Mouse (Mus musculus) liver, embryonic 12.5 days (tissue): ENCODE measurements around the gene Map4. TPM values are rescaled to one million over a fixed set of nuclear protein-coding genes. Genes with fewer than 3 reads are reported as not detected.

Experiments used
- ATAC-seq: fragments of 200-750 bp; cut with Nextera tagmentation; 2 replicates; pipeline ENCODE4 v1.8.0; 2017; ENCODE audit warnings: moderate number of reproducible peaks, mild to moderate bottlenecking, moderate library complexity
- H3K27ac ChIP-seq: fragments of 300-500 bp; sonication (generic); 2 replicates; pipeline ENCODE4 v1.5.1; 2016; ENCODE audit warnings: mild to moderate bottlenecking
- H3K27me3 ChIP-seq: fragments of 300-500 bp; sonication (generic); replicated peaks from 2 replicates; pipeline ENCODE4 v1.6.1; 2016; ENCODE audit warnings: mild to moderate bottlenecking, moderate library complexity
- H3K36me3 ChIP-seq: fragments of 300-500 bp; sonication (generic); 2 replicates; pipeline ENCODE4 v1.6.1; 2016; ENCODE audit warnings: mild to moderate bottlenecking, moderate library complexity
- H3K4me1 ChIP-seq: fragments of 300-500 bp; sonication (generic); 2 replicates; pipeline ENCODE4 v1.6.1; 2016
- H3K4me2 ChIP-seq: fragments of 300-500 bp; sonication (generic); 2 replicates; pipeline ENCODE4 v1.6.1; 2016; ENCODE audit warnings: mild to moderate bottlenecking, moderate library complexity
- H3K4me3 ChIP-seq: fragments of 300-500 bp; sonication (generic); 2 replicates; pipeline ENCODE4 v1.5.1; 2016; ENCODE audit warnings: mild to moderate bottlenecking, moderate library complexity
- H3K9ac ChIP-seq: fragments of 300-500 bp; sonication (generic); 2 replicates; pipeline ENCODE4 v1.6.1; 2016; ENCODE audit warnings: mild to moderate bottlenecking, moderate library complexity
- H3K9me3 ChIP-seq: fragments of 300-500 bp; sonication (generic); replicated peaks from 2 replicates; pipeline ENCODE4 v1.6.1; 2016; ENCODE audit warnings: mild to moderate bottlenecking, moderate library complexity
- WGBS: fragments of 180-500 bp; shearing (Covaris S2); methylation state at CpG from one replicate; pipeline ENCODE4 v1.1.7; 2016; ENCODE audit not compliant: insufficient replicate concordance; 5-methylcytosine and 5-hydroxymethylcytosine counted together
- polyA plus RNA-seq: library from polyadenylated mRNA; unstranded; fragments of >200 nt; fragmentation: Nextera tagmentation; extraction: Ambion mirVana; gene quantifications from 2 replicates; pipeline ENCODE4 v1.2.1, GENCODE M21; 2016

Gene Map4
- polyA plus RNA-seq, 1 experiment from 2014 or later = 19.1 TPM

GRCm38 (mm10) chr9:110081066-110081465, 149.8 kb downstream of the Map4 start:
- no peaks in the 10 kb centered on the region for H3K4me1 ChIP-seq
- peaks cover 52% of the 10 kb centered on the region for H3K36me3 ChIP-seq
- ATAC-seq = no peak
- no peaks in the 10 kb centered on the region for H3K9me3 ChIP-seq
- H3K27me3 ChIP-seq = no peaks in the 10 kb centered on the region
- no peak overlapping the region for H3K4me3 ChIP-seq
- no peak overlapping the region for H3K9ac ChIP-seq
- no peak overlapping the region for H3K4me2 ChIP-seq
- 79% methylated on average over 3 of the region's 3 CpGs for WGBS
- no peak overlapping the region for H3K27ac ChIP-seq

- Histone ChIP-seq H3K27ac (no peak overlapping the region), H3K9me3 (no peaks in the 10 kb centered on the region), H3K9ac (no peak overlapping the region), H3K36me3 (peaks cover 77% of the 10 kb centered on the region), H3K4me2 (no peak overlapping the region), H3K27me3 (no peaks in the 10 kb centered on the region), H3K4me1 (no peaks in the 10 kb centered on the region), H3K4me3 (no peak overlapping the region)
- 85% methylated on average over 25 of the region's 25 CpGs for WGBS
- no peak for ATAC-seq
Observed at GRCm38 (mm10) chr9:110084201-110084964, 153.1 kb downstream of the Map4 start.

GRCm38 (mm10) chr9:110085693-110086092, 154.4 kb downstream of the Map4 start:
- no peak overlapping the region for H3K4me2 ChIP-seq
- no peak overlapping the region for H3K27ac ChIP-seq
- H3K4me1 ChIP-seq = no peaks in the 10 kb centered on the region
- 77% methylated on average over 8 of the region's 8 CpGs for WGBS
- H3K27me3 ChIP-seq = no peaks in the 10 kb centered on the region
- H3K9ac ChIP-seq = no peak overlapping the region
- no peak for ATAC-seq
- H3K9me3 ChIP-seq = no peaks in the 10 kb centered on the region
- H3K4me3 ChIP-seq = no peak overlapping the region
- peaks cover 81% of the 10 kb centered on the region for H3K36me3 ChIP-seq

- Histone ChIP-seq H3K4me1 (no peaks in the 10 kb centered on the region), H3K27ac (no peak overlapping the region), H3K4me2 (no peak overlapping the region), H3K36me3 (peaks cover 98% of the 10 kb centered on the region), H3K27me3 (no peaks in the 10 kb centered on the region), H3K9me3 (no peaks in the 10 kb centered on the region), H3K9ac (no peak overlapping the region), H3K4me3 (no peak overlapping the region)
- no peak for ATAC-seq
- WGBS = 76% methylated on average over 4 of the region's 4 CpGs
Observed at GRCm38 (mm10) chr9:110093303-110093702, 162.0 kb downstream of the Map4 start.

- Histone ChIP-seq H3K9ac (no peak overlapping the region), H3K4me2 (no peak overlapping the region), H3K27me3 (no peaks in the 10 kb centered on the region), H3K4me1 (peaks cover 7% of the 10 kb centered on the region), H3K36me3 (peaks cover 97% of the 10 kb centered on the region), H3K4me3 (no peak overlapping the region), H3K27ac (no peak overlapping the region), H3K9me3 (no peaks in the 10 kb centered on the region)
- 83% methylated on average over 4 of the region's 4 CpGs for WGBS
- no peak for ATAC-seq
Observed at GRCm38 (mm10) chr9:110094761-110095160, 163.5 kb downstream of the Map4 start.

GRCm38 (mm10) chr9:110097791-110098190, 166.5 kb downstream of the Map4 start:
- Histone ChIP-seq H3K4me1 (peaks cover 20% of the 10 kb centered on the region), H3K4me2 (no peak overlapping the region), H3K27ac (no peak overlapping the region), H3K4me3 (no peak overlapping the region), H3K27me3 (no peaks in the 10 kb centered on the region), H3K9ac (no peak overlapping the region), H3K36me3 (peaks cover 75% of the 10 kb centered on the region), H3K9me3 (no peaks in the 10 kb centered on the region)
- WGBS = 82% methylated on average over 3 of the region's 3 CpGs
- no peak for ATAC-seq

- no peaks in the 10 kb centered on the region for H3K9me3 ChIP-seq
- H3K4me2 ChIP-seq = peak overlapping the region; percentile 76
- H3K4me3 ChIP-seq = peak overlapping the region; percentile 90
- peak; percentile 94 for ATAC-seq
- peaks cover 34% of the 10 kb centered on the region for H3K4me1 ChIP-seq
- WGBS = 3% methylated on average over 41 of the region's 41 CpGs
- peaks cover 69% of the 10 kb centered on the region for H3K36me3 ChIP-seq
- peak overlapping the region; percentile 87 for H3K9ac ChIP-seq
- no peaks in the 10 kb centered on the region for H3K27me3 ChIP-seq
- H3K27ac ChIP-seq = peak overlapping the region; percentile 65
Observed at GRCm38 (mm10) chr9:110100627-110101600, 169.7 kb downstream of the Map4 start.

- Histone ChIP-seq H3K27ac (peak overlapping the region; percentile 93), H3K27me3 (no peaks in the 10 kb centered on the region), H3K9me3 (no peaks in the 10 kb centered on the region), H3K9ac (peak overlapping the region; percentile 87), H3K36me3 (peaks cover 41% of the 10 kb centered on the region), H3K4me1 (peaks cover 28% of the 10 kb centered on the region), H3K4me3 (peak overlapping the region; percentile 88), H3K4me2 (peak overlapping the region; percentile 91)
- WGBS = 15% methylated on average over 10 of the region's 10 CpGs
- ATAC-seq = no peak
Observed at GRCm38 (mm10) chr9:110116353-110116976, 185.2 kb downstream of the Map4 start.

GRCm38 (mm10) chr9:110116977-110117778, 185.9 kb downstream of the Map4 start, which contains the start of gene Smarcc1:
Smarcc1 (plus strand) TSS chr9:110117708.
- Histone ChIP-seq H3K27me3 (no peaks in the 10 kb centered on the region), H3K9ac (peak within 1 kb of the TSS; percentile 87), H3K27ac (peak within 1 kb of the TSS; percentile 93), H3K4me3 (peak within 1 kb of the TSS; percentile 88), H3K4me2 (peak within 1 kb of the TSS; percentile 91), H3K36me3 (peaks cover 34% of the 10 kb centered on the region), H3K9me3 (no peaks in the 10 kb centered on the region), H3K4me1 (peaks cover 28% of the 10 kb centered on the region)
- WGBS = 4% methylated on average over 79 of the region's 79 CpGs
- ATAC-seq = peak; percentile 96

GRCm38 (mm10) chr9:110117779-110118139, 186.5 kb downstream of the Map4 start, which contains the start of gene Dhx30:
Dhx30 (minus strand) TSS chr9:110117830.
- no peak for ATAC-seq

GRCm38 (mm10) chr9:110118249-110118648, 187.0 kb downstream of the Map4 start:
- Histone ChIP-seq H3K27ac (peak overlapping the region; percentile 93), H3K9ac (peak overlapping the region; percentile 87), H3K9me3 (no peaks in the 10 kb centered on the region), H3K4me1 (peaks cover 28% of the 10 kb centered on the region), H3K4me3 (peak overlapping the region; percentile 88), H3K4me2 (peak overlapping the region; percentile 91), H3K36me3 (peaks cover 23% of the 10 kb centered on the region), H3K27me3 (no peaks in the 10 kb centered on the region)
- no peak for ATAC-seq
- WGBS = 33% methylated on average over 1 of the region's 1 CpGs

More at GRCm38 (mm10) chr9:110117779-110118139, 186.5 kb downstream of the Map4 start, which contains the start of gene Dhx30:
- H3K27ac ChIP-seq = peak within 1 kb of the TSS; percentile 93
- no peaks in the 10 kb centered on the region for H3K27me3 ChIP-seq
- peak within 1 kb of the TSS; percentile 87 for H3K9ac ChIP-seq
- peaks cover 28% of the 10 kb centered on the region for H3K36me3 ChIP-seq
- peak within 1 kb of the TSS; percentile 88 for H3K4me3 ChIP-seq
- peak within 1 kb of the TSS; percentile 91 for H3K4me2 ChIP-seq
- H3K9me3 ChIP-seq = no peaks in the 10 kb centered on the region
- peaks cover 28% of the 10 kb centered on the region for H3K4me1 ChIP-seq
- under 1% methylated on average over 17 of the region's 17 CpGs for WGBS
